Mouse (Mus musculus) CD8-positive naive resting alpha-beta T cell, adult 57 days (primary cell): Measurements from ENCODE around the gene Gm21677. TPM values are rescaled to one million over a fixed set of nuclear protein-coding genes. Genes with fewer than 3 reads are reported as not detected.

Source experiments
- total RNA-seq: library from RNA; stranded (reverse); gene quantifications from one replicate; pipeline ENCODE4 v1.2.4, GENCODE M21; 2023

Gene Gm21677
- total RNA-seq = not detected

DNA sequence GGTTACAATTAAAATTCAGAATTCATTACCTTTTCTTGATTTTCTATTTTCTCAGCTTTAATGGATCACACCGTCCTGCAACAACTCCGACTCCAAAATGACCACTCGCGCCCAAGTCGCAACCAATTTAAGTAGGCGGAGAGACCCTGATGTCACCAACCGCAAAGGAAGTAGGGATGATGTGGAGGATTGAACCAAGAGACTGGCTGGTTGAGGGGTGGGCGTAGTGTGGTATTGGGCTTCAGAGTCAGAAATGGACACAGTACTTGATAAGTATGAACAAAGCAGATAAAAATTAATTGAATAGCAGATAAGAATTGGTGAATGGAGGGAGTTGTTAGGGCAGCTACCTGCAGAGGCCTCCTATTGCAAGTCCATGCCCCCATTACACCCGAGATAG is at the start of gene Gm21677:
Gene Gm21677 (minus strand): TSS at position 101 of the 400 bp plus-strand sequence.

DNA sequence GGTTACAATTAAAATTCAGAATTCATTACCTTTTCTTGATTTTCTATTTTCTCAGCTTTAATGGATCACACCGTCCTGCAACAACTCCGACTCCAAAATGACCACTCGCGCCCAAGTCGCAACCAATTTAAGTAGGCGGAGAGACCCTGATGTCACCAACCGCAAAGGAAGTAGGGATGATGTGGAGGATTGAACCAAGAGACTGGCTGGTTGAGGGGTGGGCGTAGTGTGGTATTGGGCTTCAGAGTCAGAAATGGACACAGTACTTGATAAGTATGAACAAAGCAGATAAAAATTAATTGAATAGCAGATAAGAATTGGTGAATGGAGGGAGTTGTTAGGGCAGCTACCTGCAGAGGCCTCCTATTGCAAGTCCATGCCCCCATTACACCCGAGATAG is 39.0 kb upstream of the Gm21677 start, which contains the start of gene Gm21693:
Gene Gm21693 (minus strand): TSS at position 101 of the 400 bp plus-strand sequence.

Other genes starting within 250 kb of the Gm21677 start
- not detected for gene Gm21693, start 38.9 kb upstream of the Gm21677 start, total RNA-seq
- gene Gm21704, start 103.7 kb upstream of the Gm21677 start, total RNA-seq = not detected
- not detected for gene Gm21708, start 103.7 kb upstream of the Gm21677 start, total RNA-seq